Mouse (Mus musculus): ENCODE measurements at regions not wholly inside any gene's neighbourhood (a gene's known extent, or its start where the extent isn't known, plus 50 kb on each side); places are given as distances from the start of the nearest gene placed in this dataset.
"Not testable (repeated sequence)": the region's sequence is repeated elsewhere in the genome, so short reads cannot be mapped to it uniquely, and the experiment has no call there.

- DNase-seq = peak; percentile 4
Measured at GRCm38 (mm10) chr5:67487965-67488409, 59.9 kb upstream of the Bend4 start.

- DNase-seq = not testable (repeated sequence)
Measured at GRCm38 (mm10) chr5:67490709-67491108, 62.6 kb upstream of the Bend4 start.

- DNase-seq = peak; percentile 9
Measured at GRCm38 (mm10) chr5:67492893-67493302, 64.8 kb upstream of the Bend4 start.

- no peak for DNase-seq
Measured at GRCm38 (mm10) chr5:67496710-67497109, 68.6 kb upstream of the Bend4 start.

GRCm38 (mm10) chr5:67520251-67520650 is 87.4 kb upstream of the Shisa3 start:
- no peak for DNase-seq

GRCm38 (mm10) chr5:67521423-67521912 is 86.2 kb upstream of the Shisa3 start:
- no peak for DNase-seq

- DNase-seq = no peak
Measured at GRCm38 (mm10) chr5:67530149-67530548, 77.5 kb upstream of the Shisa3 start.

- peak; percentile 20 for DNase-seq
Measured at GRCm38 (mm10) chr5:67530957-67531356, 76.7 kb upstream of the Shisa3 start.

- DNase-seq = peak; percentile 82
Measured at GRCm38 (mm10) chr5:67532351-67532750, 75.3 kb upstream of the Shisa3 start.

- no peak for DNase-seq
Measured at GRCm38 (mm10) chr5:67532756-67533255, 74.9 kb upstream of the Shisa3 start.

- no peak for DNase-seq
Measured at GRCm38 (mm10) chr5:67534056-67534455, 73.6 kb upstream of the Shisa3 start.

GRCm38 (mm10) chr5:67537990-67538389 is 69.7 kb upstream of the Shisa3 start:
- peak; percentile 7 for DNase-seq

- no peak for DNase-seq
Measured at GRCm38 (mm10) chr5:67539591-67540238, 68.0 kb upstream of the Shisa3 start.

GRCm38 (mm10) chr5:67541867-67542266 is 65.8 kb upstream of the Shisa3 start:
- DNase-seq = peak; percentile 17

GRCm38 (mm10) chr5:67544028-67544589 is 63.6 kb upstream of the Shisa3 start:
- DNase-seq = no peak

- DNase-seq = no peak
Measured at GRCm38 (mm10) chr5:67550257-67550656, 57.4 kb upstream of the Shisa3 start.

- DNase-seq = no peak
Measured at GRCm38 (mm10) chr5:67551668-67552390, 55.9 kb upstream of the Shisa3 start.

- no peak for DNase-seq
Measured at GRCm38 (mm10) chr5:67552865-67553264, 54.8 kb upstream of the Shisa3 start.

All from liver (tissue).